Mouse (Mus musculus): Measurements from ENCODE around the gene Tmed6. TPM values are rescaled to one million over a fixed set of nuclear protein-coding genes. Genes with fewer than 3 reads are reported as not detected.
"Not testable (repeated sequence)": the region's sequence is repeated elsewhere in the genome, so short reads cannot be mapped to it uniquely, and the experiment has no call there.

The Tmed6 gene
- polyA plus RNA-seq (2016; fragmentation: Nextera tagmentation; extraction: Ambion mirVana), result not detected in 2 replicates

DNA sequence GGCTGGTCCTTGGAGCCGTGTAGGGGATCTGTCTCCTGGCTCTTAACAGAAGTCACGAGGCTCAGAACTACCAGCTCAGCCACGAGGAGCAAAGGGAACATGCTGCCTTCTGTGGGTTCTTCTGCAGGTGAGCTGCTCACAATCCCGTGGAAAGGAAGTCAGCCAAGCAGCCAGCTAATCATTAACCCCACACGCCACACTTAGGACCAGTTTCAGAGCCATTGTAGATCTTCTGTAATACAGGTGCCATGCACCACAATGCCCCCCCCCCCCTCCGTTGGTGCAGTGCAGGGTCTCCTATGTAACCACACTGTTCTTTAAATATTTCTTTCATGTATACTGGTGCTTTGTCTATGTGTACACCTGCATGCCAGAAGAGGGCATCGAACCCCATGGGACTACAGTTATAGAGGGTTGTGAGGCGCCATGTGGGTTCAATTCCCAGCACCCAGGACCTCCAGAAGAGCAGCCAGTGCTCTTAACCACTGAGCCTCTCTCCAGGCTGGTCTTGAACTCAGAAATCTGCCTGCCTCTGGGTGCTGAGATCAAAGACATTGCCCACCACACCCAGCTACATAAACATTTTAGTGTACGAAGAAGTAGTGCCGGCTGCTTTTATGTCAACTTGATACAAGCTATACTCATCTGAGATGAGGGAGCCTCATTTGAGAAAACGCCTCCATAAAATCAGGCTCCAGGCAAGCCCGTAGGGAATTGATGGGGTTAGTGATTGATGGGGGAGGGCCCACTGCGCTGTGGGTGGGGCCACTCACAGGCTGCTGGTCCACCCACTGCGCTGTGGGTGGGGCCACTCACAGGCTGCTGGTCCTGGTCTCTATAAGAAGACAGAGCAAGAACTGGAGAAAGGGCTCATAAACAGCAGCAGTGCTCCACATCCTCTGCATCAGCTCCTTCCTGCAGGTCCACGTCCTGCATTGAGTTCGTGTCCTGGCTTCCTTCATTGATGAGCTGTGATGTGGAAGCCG lies at the start of gene Tmed6:
TSS of gene Tmed6 (minus strand) at position 134 of the 986 bp plus-strand sequence.
- Histone ChIP-seq H3K4me2 (replicated peaks) (no peak within 1 kb of the TSS), H3K27me3 (no peaks in the 10 kb centered on the region), H3K9me3 (no peaks in the 10 kb centered on the region), H3K9ac (replicated peaks) (no peak within 1 kb of the TSS), H3K27ac (replicated peaks) (no peak within 1 kb of the TSS), H3K36me3 (peaks cover 20% of the 10 kb centered on the region), H3K4me3 (no peak within 1 kb of the TSS), H3K4me1 (no peaks in the 10 kb centered on the region)
- no peak for ATAC-seq (ENCODE audit: low FRiP score, low read depth)
- 69% methylated on average over 17 of the region's 17 CpGs for WGBS

DNA sequence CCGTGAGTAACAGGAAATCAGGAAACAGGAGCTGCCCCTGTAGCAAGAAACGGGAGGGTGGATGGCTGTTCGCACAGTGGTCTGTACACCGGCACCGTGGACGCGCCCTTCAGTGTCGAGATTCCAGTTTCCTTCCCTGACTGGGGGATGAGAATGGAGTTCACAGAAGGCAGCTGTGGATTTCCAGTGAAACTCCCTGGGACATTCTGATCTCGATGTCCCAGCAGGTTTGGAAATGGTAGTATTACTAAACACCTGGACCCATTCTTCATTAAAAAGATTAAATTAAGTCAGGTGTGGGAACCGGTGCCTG lies 49.5 kb upstream of the Tmed6 start:
- Histone ChIP-seq H3K9ac (replicated peaks) (no peak overlapping the region), H3K27ac (replicated peaks) (no peak overlapping the region), H3K9me3 (no peaks in the 10 kb centered on the region), H3K36me3 (no peaks in the 10 kb centered on the region), H3K4me2 (replicated peaks) (no peak overlapping the region), H3K4me3 (no peak overlapping the region), H3K27me3 (no peaks in the 10 kb centered on the region), H3K4me1 (0 out of 2 replicates have a peak, but pooled peaks cover 2% of the 10 kb centered on the region)
- 87% methylated on average over 10 of the region's 10 CpGs for WGBS
- ATAC-seq (ENCODE audit: low FRiP score, low read depth), result no peak

DNA sequence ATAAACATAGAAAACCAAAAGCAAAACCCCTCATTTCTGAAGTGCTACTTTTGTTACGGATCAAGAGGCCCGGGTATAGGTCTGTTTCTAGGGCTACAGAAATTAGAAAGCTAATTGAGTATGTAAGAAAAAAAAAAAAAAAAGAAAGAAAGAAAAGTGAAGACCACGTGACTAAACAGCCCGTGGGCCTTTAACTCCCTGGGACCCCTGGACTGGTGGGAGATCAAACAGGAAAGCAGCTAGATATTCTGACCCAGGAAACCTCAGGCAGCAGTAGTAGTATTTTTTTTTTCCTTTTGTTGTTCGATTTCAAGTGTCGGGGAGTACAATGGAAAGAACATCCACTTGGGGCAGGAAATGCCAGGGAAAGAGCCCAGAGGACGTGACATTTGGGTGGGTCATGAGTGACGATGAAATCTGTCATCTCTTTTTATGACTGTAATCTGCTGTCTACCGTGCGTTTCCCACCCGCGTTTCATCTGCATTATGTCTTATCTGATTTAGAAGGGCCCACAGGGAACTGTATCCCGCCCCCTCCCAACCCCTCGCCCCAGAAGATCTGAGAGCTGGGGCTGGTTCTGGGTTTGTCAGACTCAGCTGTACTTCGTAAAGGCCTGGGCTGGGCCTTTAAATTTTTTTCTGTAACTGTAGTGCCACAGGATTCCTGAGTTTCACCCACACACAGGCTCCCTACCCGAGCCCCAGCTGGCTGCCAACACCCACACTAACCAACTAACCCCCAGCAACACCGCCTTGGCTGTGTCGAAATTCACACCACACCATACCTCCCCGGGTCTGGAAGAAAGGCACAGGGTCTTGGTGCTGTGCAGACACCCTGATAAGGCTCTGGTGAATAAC lies 48.9 kb upstream of the Tmed6 start:
- ATAC-seq (ENCODE audit: low FRiP score, low read depth), result no peak
- no peak overlapping the region for H3K27ac ChIP-seq (replicated peaks)
- H3K4me2 ChIP-seq (replicated peaks), result no peak overlapping the region
- H3K27me3 ChIP-seq, result no peaks in the 10 kb centered on the region
- H3K9me3 ChIP-seq, result no peaks in the 10 kb centered on the region
- 72% methylated on average over 19 of the region's 19 CpGs for WGBS
- no peaks in the 10 kb centered on the region for H3K36me3 ChIP-seq
- H3K9ac ChIP-seq (replicated peaks), result no peak overlapping the region
- 0 out of 2 replicates have a peak, but pooled peaks cover 2% of the 10 kb centered on the region for H3K4me1 ChIP-seq
- H3K4me3 ChIP-seq, result no peak overlapping the region

DNA sequence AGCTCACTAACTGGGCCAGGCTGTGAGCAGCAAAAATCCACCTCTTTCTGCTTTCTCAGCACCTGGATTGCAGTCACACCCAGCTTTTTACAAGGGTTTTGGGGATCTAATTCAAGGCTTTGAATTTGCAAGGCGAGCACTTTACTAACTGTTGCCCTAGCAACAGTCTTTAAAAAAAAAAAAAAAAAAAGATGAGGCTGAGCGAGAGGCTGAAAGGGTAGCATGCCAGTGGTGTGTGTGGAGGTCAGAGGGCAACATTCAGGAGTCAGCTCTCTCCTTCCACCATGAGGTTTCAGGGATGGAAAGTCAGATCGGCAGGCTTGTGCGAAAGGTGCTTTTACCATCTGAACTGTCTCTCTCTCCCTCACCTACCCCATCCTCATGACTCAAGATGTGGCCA lies 47.8 kb upstream of the Tmed6 start:
- H3K9ac ChIP-seq (replicated peaks), result no peak overlapping the region
- H3K9me3 ChIP-seq, result no peaks in the 10 kb centered on the region
- H3K4me3 ChIP-seq, result no peak overlapping the region
- no peaks in the 10 kb centered on the region for H3K36me3 ChIP-seq
- no peak overlapping the region for H3K4me2 ChIP-seq (replicated peaks)
- no peaks in the 10 kb centered on the region for H3K27me3 ChIP-seq
- H3K27ac ChIP-seq (replicated peaks), result no peak overlapping the region
- WGBS, result 37% methylated on average over 4 of the region's 4 CpGs
- no peak for ATAC-seq (ENCODE audit: low FRiP score, low read depth)
- H3K4me1 ChIP-seq, result 0 out of 2 replicates have a peak, but pooled peaks cover 2% of the 10 kb centered on the region

DNA sequence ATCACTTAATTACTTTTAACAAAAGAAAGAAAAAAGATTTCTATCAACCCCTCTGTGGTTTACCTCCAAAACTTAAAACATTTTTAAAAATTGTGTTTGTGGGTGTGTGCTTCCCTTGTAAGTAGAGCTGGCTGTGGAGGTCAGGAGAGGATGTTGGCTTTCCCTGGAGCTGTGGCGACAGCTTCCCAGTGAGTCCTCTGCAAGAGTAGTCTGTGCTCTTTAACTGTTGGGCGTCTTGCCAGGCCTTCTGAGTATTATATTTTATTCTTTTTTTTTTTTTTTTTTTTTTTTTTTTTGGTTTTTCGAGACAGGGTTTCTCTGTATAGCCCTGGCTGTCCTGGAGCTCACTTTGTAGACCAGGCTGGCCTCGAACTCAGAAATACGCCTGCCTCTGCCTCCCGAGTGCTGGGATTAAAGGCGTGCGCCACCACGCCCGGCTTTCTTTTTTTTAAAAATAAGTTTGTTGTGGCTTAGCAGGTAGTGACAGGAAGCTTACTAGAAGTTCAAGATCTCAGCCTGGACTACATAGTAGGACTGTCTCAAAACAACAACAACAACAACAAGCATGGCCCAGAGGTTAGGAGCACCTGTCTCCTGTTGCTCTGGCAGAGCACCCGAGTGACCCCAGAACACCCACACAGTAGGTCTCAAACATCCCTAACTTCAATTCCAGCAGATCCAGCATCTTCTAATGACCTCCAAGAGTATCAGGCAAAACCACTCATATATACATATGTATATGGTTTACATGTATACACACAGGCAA lies 46.1 kb upstream of the Tmed6 start:
- Histone ChIP-seq H3K27ac (replicated peaks) (no peak overlapping the region), H3K9me3 (no peaks in the 10 kb centered on the region), H3K4me1 (0 out of 2 replicates have a peak, but pooled peaks cover 2% of the 10 kb centered on the region), H3K9ac (replicated peaks) (no peak overlapping the region), H3K27me3 (no peaks in the 10 kb centered on the region), H3K4me2 (replicated peaks) (no peak overlapping the region), H3K36me3 (no peaks in the 10 kb centered on the region), H3K4me3 (no peak overlapping the region)
- WGBS, result 91% methylated on average over 10 of the region's 11 CpGs
- ATAC-seq (ENCODE audit: low FRiP score, low read depth), result no peak

DNA sequence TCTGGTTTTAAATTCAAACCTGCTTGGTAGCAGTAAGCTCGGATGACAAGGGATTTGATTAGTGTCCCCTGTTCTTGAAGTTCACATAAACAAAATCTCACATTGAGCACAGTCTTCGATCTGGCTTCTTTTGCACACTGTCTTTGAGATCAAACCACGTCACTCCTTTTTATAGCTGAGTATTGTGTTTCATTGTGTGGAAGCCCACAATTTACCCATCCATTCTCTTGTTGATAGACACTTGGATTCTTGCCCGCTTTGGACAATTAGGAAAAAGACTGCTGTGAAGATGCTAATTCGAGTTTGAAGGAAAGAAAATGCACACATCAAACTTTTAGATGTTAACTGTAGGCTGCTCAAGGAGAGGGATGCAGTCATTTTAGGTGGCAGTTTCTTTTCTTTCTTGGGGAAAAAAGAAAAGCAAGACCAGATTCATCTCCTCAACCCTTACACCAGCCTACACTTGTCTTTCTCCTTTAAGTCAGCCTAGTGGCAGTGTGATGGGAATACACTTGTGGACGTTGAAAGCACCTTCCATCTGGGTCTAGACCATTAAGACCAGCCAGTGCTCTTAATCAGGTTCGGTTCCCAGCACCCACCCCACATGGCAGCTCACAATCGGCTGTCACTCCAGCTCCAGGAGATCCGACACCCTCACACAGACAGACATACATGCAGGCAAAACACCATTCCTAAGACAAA lies 45.3 kb upstream of the Tmed6 start:
- H3K27ac ChIP-seq (replicated peaks), result no peak overlapping the region
- 75% methylated on average over 9 of the region's 9 CpGs for WGBS
- H3K4me2 ChIP-seq (replicated peaks), result no peak overlapping the region
- ATAC-seq (ENCODE audit: low FRiP score, low read depth), result no peak
- no peaks in the 10 kb centered on the region for H3K9me3 ChIP-seq
- 0 out of 2 replicates have a peak, but pooled peaks cover 2% of the 10 kb centered on the region for H3K4me1 ChIP-seq
- H3K9ac ChIP-seq (replicated peaks), result no peak overlapping the region
- H3K4me3 ChIP-seq, result no peak overlapping the region
- no peaks in the 10 kb centered on the region for H3K27me3 ChIP-seq
- no peaks in the 10 kb centered on the region for H3K36me3 ChIP-seq

DNA sequence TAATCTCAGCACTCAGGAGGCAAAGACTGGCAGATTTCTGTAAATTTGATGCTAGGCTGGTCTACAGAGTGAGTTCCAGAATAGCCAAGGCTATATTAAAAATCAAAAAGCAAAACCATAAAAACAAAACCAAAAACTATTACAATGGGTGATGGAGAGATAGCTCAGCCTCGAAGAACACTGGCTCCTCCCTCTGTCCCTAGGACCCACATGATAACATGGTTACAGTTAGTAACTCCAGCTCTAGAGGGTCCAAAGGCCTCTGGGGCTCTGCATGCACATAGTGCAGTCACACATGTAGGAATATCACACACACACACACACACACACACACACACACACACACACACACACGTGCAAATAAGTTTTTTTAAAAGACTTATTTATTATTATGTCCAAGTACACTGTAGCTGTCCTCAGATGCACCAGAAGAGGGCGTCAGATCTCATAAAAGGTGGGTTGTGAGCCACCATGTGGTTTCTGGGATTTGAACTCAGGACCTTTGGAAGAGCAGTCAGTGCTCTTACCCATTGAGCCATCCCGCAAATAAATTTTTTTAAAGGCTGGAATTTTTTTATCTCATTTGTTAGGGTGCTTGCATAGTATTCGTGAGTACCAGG lies 44.5 kb upstream of the Tmed6 start:
- 87% methylated on average over 5 of the region's 5 CpGs for WGBS
- H3K27me3 ChIP-seq, result no peaks in the 10 kb centered on the region
- H3K4me3 ChIP-seq, result no peak overlapping the region
- H3K9ac ChIP-seq (replicated peaks), result no peak overlapping the region
- no peaks in the 10 kb centered on the region for H3K9me3 ChIP-seq
- no peak for ATAC-seq (ENCODE audit: low FRiP score, low read depth)
- no peaks in the 10 kb centered on the region for H3K36me3 ChIP-seq
- 0 out of 2 replicates have a peak, but pooled peaks cover 2% of the 10 kb centered on the region for H3K4me1 ChIP-seq
- no peak overlapping the region for H3K27ac ChIP-seq (replicated peaks)
- no peak overlapping the region for H3K4me2 ChIP-seq (replicated peaks)

DNA sequence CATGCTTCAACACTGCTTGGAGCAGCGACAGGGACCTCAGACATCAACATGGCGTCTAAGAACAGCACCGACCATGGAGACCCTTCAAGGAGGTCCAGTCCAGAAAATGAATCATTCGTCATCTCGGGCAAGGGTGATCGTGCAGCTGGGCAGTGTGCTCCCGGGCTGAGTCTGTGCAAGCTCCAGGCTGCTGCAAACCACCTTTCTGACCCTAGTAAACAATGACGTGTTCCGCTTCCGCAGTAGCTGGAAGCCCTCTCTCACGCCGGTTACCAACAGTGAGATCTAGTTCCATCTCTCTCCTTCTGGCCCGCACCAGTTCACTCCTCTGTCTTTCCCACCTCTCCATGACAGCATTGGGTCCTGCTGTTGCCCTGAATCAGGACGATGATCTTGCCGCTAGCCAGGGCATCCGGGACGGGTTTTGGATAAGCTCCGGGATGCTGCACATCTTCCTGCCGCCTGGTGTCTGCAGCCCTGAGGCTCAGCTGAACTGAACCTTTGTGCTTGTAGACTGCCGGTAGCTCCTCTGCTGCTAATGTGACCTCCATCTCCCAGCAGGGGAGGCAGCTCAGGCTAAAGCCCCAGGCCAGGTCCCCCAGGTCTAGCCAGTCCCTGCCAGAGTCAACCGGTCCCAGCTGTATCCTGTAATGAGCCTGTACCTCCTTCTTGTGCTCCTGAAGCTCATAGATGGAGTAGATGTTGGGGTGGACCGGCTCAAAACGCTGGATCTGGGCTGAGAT lies 43.7 kb upstream of the Tmed6 start:
- H3K27ac ChIP-seq (replicated peaks), result 0 out of 2 replicates have a peak overlapping the region, but pooled peaks have one; percentile 25
- no peak for ATAC-seq (ENCODE audit: low FRiP score, low read depth)
- H3K9ac ChIP-seq (replicated peaks), result no peak overlapping the region
- H3K4me1 ChIP-seq, result 0 out of 2 replicates have a peak, but pooled peaks cover 2% of the 10 kb centered on the region
- no peak overlapping the region for H3K4me3 ChIP-seq
- H3K9me3 ChIP-seq, result no peaks in the 10 kb centered on the region
- H3K27me3 ChIP-seq, result no peaks in the 10 kb centered on the region
- no peaks in the 10 kb centered on the region for H3K36me3 ChIP-seq
- H3K4me2 ChIP-seq (replicated peaks), result no peak overlapping the region
- whole genome bisulfite sequencing, result 68% methylated on average over 23 of the region's 23 CpGs

DNA sequence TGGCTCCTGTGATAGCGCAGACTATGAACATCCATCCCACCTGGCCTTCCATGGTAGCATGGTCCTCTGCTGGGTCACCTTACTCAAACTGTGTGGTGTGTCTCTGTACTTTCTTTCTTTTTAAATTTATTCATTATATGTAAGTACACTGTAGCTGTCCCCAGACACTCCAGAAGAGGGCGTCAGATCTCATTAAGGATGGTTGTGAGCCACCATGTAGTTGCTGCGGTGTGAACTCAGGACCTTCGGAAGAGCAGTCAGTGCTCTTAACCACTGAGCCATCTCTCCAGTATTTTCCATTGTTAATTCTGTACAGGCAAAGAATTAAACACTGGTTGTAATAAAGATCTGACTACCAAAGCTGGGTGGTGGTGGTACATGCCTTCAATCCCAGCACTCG lies 42.6 kb upstream of the Tmed6 start:
- not testable (repeated sequence) for H3K4me3 ChIP-seq; H3K27ac ChIP-seq (replicated peaks); H3K9me3 ChIP-seq; H3K9ac ChIP-seq (replicated peaks); ATAC-seq (ENCODE audit: low FRiP score, low read depth); H3K4me1 ChIP-seq; H3K27me3 ChIP-seq; H3K36me3 ChIP-seq; H3K4me2 ChIP-seq (replicated peaks)
- WGBS, result 92% methylated on average over 5 of the region's 5 CpGs

DNA sequence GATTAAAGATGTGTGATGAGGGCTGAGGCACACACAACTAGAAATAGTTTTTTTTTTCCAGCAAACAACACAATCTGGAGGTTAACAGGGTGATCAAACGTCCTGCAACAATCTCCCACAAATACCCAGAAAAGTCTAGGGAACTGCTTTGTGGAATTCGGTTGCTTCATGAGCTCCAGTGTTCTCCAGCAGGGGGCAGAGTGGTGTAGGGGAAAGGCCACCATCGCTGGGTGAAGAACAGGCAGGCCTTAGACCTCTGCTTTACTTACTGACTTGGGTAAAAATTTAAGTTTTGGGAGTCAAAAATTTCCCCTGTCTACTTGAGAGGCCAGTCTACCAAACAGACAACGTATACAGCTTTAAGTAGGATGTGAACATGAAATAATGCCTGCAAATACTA lies 39.1 kb upstream of the Tmed6 start:
- no peaks in the 10 kb centered on the region for H3K27me3 ChIP-seq
- 10% methylated on average over 4 of the region's 4 CpGs for WGBS
- no peak overlapping the region for H3K9ac ChIP-seq (replicated peaks)
- H3K9me3 ChIP-seq, result no peaks in the 10 kb centered on the region
- no peak for ATAC-seq (ENCODE audit: low FRiP score, low read depth)
- no peak overlapping the region for H3K4me3 ChIP-seq
- H3K4me1 ChIP-seq, result no peaks in the 10 kb centered on the region
- H3K27ac ChIP-seq (replicated peaks), result no peak overlapping the region
- no peak overlapping the region for H3K4me2 ChIP-seq (replicated peaks)
- no peaks in the 10 kb centered on the region for H3K36me3 ChIP-seq

All from midbrain, embryonic 12.5 days (tissue).